Mouse (Mus musculus) lung, embryonic 14.5 days (tissue): ENCODE data around the gene Oit1. TPM values are rescaled to one million over a fixed set of nuclear protein-coding genes. Genes with fewer than 3 reads are reported as not detected.

Experiments
- ATAC-seq: fragments of 200-750 bp; cut with Nextera tagmentation; 2 replicates; pipeline ENCODE4 v1.8.0; 2017; ENCODE audit warnings: mild to moderate bottlenecking, moderate TSS enrichment, moderate library complexity; ENCODE audit not compliant: insufficient read depth
- DNase-seq: peaks from one replicate; pipeline ENCODE4 v3.0.0-alpha.2; 2015
- H3K27ac ChIP-seq: fragments of 300-500 bp; sonication (generic); 2 replicates; pipeline ENCODE4 v1.5.1; 2014; ENCODE audit warnings: low read depth, mild to moderate bottlenecking, moderate library complexity
- H3K27me3 ChIP-seq: fragments of 300-500 bp; sonication (generic); 2 replicates; pipeline ENCODE4 v1.6.1; 2014; ENCODE audit warnings: low read length, control low read depth; ENCODE audit not compliant: insufficient read depth
- H3K36me3 ChIP-seq: fragments of 300-500 bp; sonication (generic); 2 replicates; pipeline ENCODE4 v1.6.1; 2014; ENCODE audit warnings: control low read depth; ENCODE audit not compliant: insufficient read depth
- H3K4me1 ChIP-seq: fragments of 300-500 bp; sonication (generic); 2 replicates; pipeline ENCODE4 v1.6.1; 2014; ENCODE audit warnings: antibody characterized with exemption, control low read depth; ENCODE audit not compliant: insufficient read depth
- H3K4me2 ChIP-seq: fragments of 300-500 bp; sonication (generic); 2 replicates; pipeline ENCODE4 v1.6.1; 2014; ENCODE audit warnings: mild to moderate bottlenecking
- H3K4me3 ChIP-seq: fragments of 300-500 bp; sonication (generic); 2 replicates; pipeline ENCODE4 v1.5.1; 2014; ENCODE audit warnings: low read depth, low read length
- H3K9ac ChIP-seq: fragments of 300-500 bp; sonication (generic); 2 replicates; pipeline ENCODE4 v1.6.1; 2014
- H3K9me3 ChIP-seq: fragments of 300-500 bp; sonication (generic); 2 replicates; pipeline ENCODE4 v1.6.1; 2016; ENCODE audit warnings: low read depth, low read length, control low read depth
- CTCF ChIP-seq: IDR thresholded peaks from 2 replicates; pipeline ENCODE4 v1.5.1; 2016; ENCODE audit warnings: antibody characterized with exemption, low read depth
- WGBS: fragments of 180-500 bp; shearing (Covaris S2); extraction: QIAGEN DNeasy Blood & Tissue Kit; methylation state at CpG from one replicate; pipeline ENCODE4 v1.1.7; 2014; 5-methylcytosine and 5-hydroxymethylcytosine counted together
- polyA plus RNA-seq: library from polyadenylated mRNA; unstranded; fragments of >200 nt; fragmentation: Nextera tagmentation; extraction: Ambion mirVana; gene quantifications from 2 replicates; pipeline ENCODE4 v1.2.1, GENCODE M21; 2014

Gene Oit1
- polyA plus RNA-seq, 1 experiment from 2014 or later: 0.43 TPM

DNA sequence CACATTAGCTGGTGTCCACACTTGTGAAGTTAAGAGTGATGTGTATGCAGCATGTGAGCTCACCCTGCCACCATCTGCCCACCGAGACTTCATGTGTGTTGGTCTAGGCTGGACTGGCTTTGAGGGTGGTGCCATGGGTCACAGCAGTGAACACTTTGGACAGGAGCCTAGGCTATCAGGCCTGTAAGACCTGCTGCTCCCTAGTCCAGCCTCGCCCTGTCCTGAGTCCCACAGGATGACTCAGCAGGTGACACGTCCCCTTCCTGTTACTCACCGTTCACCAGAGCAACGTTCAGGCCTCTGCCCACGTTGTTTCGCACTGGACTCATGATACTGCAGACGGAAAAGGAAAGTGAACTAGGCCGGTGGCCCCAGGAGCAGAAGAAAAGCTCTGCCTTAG, 21.7 kb downstream of the Oit1 start:
- Histone ChIP-seq H3K4me2 (no peak overlapping the region), H3K4me3 (no peak overlapping the region), H3K9ac (no peak overlapping the region), H3K9me3 (no peaks in the 10 kb centered on the region), H3K4me1 (no peaks in the 10 kb centered on the region), H3K36me3 (no peaks in the 10 kb centered on the region), H3K27ac (no peak overlapping the region), H3K27me3 (no peaks in the 10 kb centered on the region)
- no peak for DNase-seq
- 74% methylated on average over 9 of the region's 9 CpGs for WGBS
- ATAC-seq: peak; percentile 29; the same call in 1 of the 2 replicates
- no peak for TF ChIP-seq CTCF

DNA sequence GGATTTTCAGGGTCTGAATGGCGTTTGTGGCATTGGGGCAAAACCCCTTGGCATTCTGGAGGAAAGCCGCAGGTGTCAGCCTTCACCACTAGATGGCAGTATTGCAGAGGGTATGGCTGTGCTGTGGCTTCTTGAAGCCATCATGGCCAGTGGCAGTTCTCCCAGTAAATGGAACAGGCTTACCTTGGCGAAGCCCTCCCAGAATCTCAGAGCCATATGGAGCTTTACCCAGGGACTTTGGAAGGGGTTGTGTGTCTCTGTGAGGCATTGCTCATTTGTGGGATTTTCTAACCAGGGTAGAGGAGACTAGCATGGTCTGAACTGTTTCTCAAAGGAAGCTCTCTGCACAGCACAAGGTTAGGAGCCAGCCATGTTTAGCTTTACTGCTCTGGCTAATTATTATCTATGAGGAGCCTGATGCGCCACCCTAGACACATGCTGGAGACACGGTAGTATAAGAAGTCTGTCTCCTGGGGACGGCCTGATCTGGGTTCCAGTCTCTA, 22.5 kb downstream of the Oit1 start:
- Histone ChIP-seq H3K36me3 (no peaks in the 10 kb centered on the region), H3K9me3 (no peaks in the 10 kb centered on the region), H3K9ac (no peak overlapping the region), H3K4me3 (no peak overlapping the region), H3K27ac (no peak overlapping the region), H3K27me3 (no peaks in the 10 kb centered on the region), H3K4me1 (no peaks in the 10 kb centered on the region), H3K4me2 (no peak overlapping the region)
- ATAC-seq: peak; percentile 79
- DNase-seq: peak; percentile 90
- TF ChIP-seq CTCF: peak; percentile 96
- WGBS: 26% methylated on average over 6 of the region's 6 CpGs

DNA sequence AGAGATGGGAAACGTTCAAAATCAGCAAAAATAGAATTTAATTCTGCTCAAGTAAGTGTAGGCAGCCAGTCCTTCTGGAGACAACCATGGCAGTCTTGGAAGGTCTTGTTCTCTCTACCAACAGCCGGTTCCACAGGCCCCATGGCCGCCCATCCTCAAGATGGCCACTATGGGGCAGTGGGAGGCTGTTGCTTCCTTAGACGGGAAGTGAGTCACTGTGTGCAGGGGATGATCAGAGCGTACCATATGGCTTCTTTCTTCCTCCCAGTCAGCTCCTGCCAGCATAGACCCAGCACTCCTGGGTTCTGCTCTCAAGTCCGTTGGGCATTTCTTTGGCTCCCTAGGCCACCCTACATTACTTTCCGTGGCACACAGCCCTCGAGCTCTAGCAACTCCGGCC, 29.6 kb downstream of the Oit1 start:
- Histone ChIP-seq H3K4me2 (no peak overlapping the region), H3K27me3 (no peaks in the 10 kb centered on the region), H3K9me3 (no peaks in the 10 kb centered on the region), H3K4me1 (no peaks in the 10 kb centered on the region), H3K9ac (no peak overlapping the region), H3K27ac (no peak overlapping the region), H3K4me3 (no peak overlapping the region), H3K36me3 (no peaks in the 10 kb centered on the region)
- 61% methylated on average over 9 of the region's 9 CpGs for WGBS
- ATAC-seq (0 out of 2 replicates have a peak, but pooled peaks have one; percentile 26), DNase-seq (peak; percentile 21)
- TF ChIP-seq CTCF: peak; percentile 39

DNA sequence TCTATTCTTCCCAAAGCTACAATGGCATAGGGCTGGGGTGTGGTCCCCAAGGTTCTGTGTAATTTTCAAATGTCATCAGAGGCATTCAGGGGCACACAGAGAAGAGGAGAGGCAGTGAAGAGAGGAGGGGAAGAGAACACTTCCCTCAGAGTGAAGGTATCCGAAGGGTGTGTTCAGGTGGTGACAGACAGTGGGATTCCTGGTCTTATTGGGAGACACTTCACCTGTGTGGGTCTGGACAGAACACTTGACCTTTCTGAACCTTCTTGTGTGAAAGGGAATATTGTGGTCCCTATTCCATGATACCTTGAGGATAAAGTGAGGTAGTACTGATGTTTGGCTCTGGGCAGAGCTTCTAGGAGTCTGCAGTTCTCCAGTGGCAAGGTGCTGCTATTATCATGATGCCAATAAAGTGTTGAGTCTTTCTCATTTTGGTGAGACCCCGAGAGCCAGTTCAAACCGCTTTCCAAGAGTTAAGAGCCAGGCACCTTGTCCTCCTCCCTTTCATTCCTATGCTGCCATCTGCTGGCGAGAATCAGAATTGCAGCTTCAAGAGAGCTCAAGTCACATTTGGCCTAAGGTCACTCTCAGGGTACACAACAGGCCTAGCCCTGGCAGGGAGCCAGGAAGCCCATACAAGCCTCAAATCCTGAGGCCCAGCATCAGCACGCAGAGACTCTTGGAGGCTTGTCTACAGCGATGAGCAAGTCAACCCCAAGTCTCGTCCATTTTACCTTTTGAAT, 32.1 kb downstream of the Oit1 start:
- H3K9ac ChIP-seq: no peak overlapping the region
- H3K9me3 ChIP-seq: no peaks in the 10 kb centered on the region
- DNase-seq (peak; percentile 92), ATAC-seq (peak; percentile 44)
- H3K27me3 ChIP-seq: no peaks in the 10 kb centered on the region
- peak; percentile 98 for TF ChIP-seq CTCF
- no peaks in the 10 kb centered on the region for H3K4me1 ChIP-seq
- no peak overlapping the region for H3K4me2 ChIP-seq
- H3K27ac ChIP-seq: no peak overlapping the region
- WGBS: 19% methylated on average over 7 of the region's 7 CpGs
- H3K36me3 ChIP-seq: no peaks in the 10 kb centered on the region
- H3K4me3 ChIP-seq: no peak overlapping the region

DNA sequence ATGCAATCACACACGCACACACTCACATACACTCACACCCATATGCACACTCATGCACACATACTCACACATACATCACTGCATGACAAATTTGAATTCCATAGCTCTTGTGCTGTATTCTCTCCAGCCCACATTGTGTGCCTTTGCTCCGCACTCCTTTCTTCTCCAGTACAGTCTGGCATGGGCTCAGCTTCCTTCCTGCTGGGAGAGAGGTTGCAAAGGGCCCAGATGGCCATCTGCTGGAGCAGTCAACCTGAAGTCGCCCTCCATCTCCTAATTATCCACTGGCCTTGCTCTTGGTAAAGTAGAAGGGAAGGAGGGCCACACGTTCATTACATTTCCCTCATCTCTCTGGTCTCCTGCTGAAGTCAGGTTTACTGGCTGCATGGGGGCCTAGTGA, 33.0 kb downstream of the Oit1 start:
- ATAC-seq: no peak
- Histone ChIP-seq H3K9me3 (no peaks in the 10 kb centered on the region), H3K9ac (no peak overlapping the region), H3K4me3 (no peak overlapping the region), H3K4me1 (no peaks in the 10 kb centered on the region), H3K27ac (no peak overlapping the region), H3K36me3 (no peaks in the 10 kb centered on the region), H3K27me3 (no peaks in the 10 kb centered on the region), H3K4me2 (no peak overlapping the region)
- no peak for TF ChIP-seq CTCF
- DNase-seq: no peak
- WGBS: 70% methylated on average over 4 of the region's 4 CpGs

DNA sequence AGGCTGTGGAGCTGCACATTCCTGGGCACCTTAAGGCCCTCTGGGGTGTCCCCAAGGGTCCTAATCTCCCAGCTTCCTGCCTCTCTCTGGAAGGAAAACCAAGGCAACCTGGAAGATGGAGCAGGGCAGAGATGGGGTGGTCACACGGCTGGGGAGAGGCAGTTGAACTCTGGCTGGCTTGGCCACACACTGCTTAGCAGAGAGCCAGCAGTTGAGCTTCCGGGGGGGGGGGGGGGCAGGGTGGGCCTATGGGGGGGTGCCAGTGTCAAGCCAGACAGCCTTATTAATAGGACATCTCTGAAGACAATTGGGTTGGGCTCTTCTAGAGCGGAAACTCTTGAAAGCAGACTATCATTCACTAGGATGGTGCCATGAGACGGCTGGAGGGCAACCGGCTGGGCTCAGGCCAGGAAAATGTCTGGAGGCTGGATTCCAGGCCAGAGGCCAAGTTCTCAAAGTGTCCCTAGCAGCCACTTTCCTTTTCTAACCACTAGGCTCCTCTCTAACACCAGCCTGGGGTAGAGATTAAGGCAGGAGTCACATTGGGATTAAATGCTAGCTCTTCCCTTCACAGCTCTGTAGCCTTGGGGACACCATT, 35.9 kb downstream of the Oit1 start:
- Histone ChIP-seq H3K9me3 (no peaks in the 10 kb centered on the region), H3K27me3 (no peaks in the 10 kb centered on the region), H3K4me1 (no peaks in the 10 kb centered on the region), H3K9ac (no peak overlapping the region), H3K27ac (no peak overlapping the region), H3K4me2 (no peak overlapping the region), H3K4me3 (no peak overlapping the region), H3K36me3 (no peaks in the 10 kb centered on the region)
- no peak for TF ChIP-seq CTCF
- DNase-seq (peak; percentile 39), ATAC-seq (no peak)
- WGBS: 51% methylated on average over 5 of the region's 5 CpGs

DNA sequence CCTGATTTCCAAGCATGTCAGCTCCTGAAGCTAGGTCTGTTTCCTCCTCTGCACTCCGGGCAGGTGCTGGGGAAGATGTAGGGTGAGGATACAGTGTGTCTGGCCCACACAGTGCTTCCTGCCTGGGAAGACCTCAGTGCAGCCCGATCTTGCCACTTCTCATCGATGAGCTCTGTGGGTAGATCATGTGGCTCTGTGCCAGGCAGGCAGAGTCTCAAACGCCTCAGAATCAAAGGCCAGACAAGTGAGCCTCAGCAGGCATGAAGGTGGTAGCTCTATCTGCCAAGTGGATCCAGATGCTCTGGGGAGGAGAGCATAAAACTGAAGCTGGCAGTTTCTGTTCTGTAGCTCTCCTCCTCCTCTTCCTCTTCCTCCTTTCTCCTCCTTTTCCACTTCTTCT, 38.3 kb downstream of the Oit1 start:
- no peak for TF ChIP-seq CTCF
- no peak overlapping the region for H3K4me2 ChIP-seq
- H3K27ac ChIP-seq: no peak overlapping the region
- no peak overlapping the region for H3K9ac ChIP-seq
- H3K9me3 ChIP-seq: no peaks in the 10 kb centered on the region
- no peak for DNase-seq
- H3K4me1 ChIP-seq: no peaks in the 10 kb centered on the region
- no peak overlapping the region for H3K4me3 ChIP-seq
- 66% methylated on average over 4 of the region's 4 CpGs for WGBS
- no peak for ATAC-seq
- H3K27me3 ChIP-seq: no peaks in the 10 kb centered on the region
- H3K36me3 ChIP-seq: no peaks in the 10 kb centered on the region
